Mouse (Mus musculus) cerebellum, adult 18-20 months (tissue): ENCODE data around the gene Itpkc.

Source experiments
- DNase-seq, 2 experiments: peaks; one replicate each; pipeline ENCODE4 v3.0.0; 2021

Itpkc gene

DNA sequence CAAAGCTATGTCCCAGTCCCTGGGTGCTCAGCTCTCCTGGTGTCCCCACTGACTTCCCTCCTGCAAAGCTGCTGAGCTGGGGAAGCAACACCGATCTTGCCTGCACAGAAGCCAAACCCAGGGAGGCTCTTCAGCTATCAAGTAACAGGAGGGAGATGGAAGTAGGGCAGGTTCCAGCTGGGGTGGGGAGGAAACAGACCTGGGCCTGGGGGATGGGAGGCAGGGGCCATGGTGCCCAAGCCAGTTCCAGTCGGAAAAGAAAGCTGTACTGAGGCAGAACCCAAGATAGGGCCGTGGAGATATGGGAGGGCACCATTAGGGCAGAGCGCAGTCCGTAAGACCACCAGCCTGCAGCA lies 65.0 kb downstream of the Itpkc start:
- DNase-seq = peak in 1 of 2 experiments; percentile 21

DNA sequence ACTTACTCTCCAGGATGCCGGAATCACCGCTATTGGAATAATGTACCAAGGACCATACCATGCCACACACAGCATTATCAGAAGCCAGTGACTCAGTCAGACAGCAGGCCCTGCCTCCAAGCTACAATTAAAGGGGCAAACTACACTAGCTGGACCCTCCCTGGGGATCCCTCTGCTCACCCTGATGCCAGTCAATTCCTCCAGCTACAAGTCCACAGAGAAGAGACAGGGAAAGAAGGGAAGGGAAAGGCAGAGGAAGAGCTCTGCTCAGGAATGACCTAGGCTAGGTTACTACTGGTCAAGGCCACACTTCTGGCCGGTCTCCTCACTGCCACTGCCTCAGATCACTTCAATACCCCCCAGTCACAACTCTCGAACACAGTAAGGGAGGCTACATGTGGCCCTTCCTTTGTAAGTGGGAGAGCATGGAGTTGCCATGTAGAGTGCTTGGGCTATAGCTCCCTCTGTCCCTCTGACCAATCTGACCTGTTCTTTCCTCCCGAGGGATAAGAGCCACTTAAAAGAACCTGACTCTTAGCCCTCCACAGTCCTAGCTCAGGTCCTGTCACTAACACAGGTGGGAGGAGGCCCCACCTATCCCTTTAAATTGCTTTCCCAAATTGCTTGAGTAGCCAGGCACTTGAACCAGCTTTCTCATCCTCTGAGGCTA lies 65.5 kb downstream of the Itpkc start:
- peak in 1 of 2 experiments; percentile 11 for DNase-seq

GRCm38 (mm10) chr7:27161744-27162143 lies 66.7 kb downstream of the Itpkc start:
- DNase-seq = peak; percentile 17 to 21

- DNase-seq = no peak
Observed at GRCm38 (mm10) chr7:27160921-27161320, 67.5 kb downstream of the Itpkc start.

DNA sequence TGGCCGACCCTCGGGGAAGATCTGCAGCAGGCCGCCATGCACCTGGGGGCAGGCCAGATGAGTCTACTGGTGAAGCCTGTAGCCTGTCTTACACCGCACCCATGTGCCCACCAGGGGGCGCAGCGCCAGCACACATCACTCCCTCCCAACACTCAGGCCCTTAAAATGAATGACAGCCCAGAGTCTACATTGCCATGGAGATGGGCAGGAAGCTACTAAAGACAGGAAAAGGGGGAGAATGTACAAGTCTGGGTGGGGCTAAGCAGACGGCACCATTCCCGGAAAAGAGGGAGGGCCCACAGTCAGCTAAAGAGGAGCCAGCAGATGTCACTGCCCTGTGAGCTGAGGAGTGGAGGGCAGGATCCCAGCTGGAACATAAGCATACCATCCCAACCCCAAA lies 68.6 kb downstream of the Itpkc start:
- DNase-seq = peak; percentile 81 to 89

DNA sequence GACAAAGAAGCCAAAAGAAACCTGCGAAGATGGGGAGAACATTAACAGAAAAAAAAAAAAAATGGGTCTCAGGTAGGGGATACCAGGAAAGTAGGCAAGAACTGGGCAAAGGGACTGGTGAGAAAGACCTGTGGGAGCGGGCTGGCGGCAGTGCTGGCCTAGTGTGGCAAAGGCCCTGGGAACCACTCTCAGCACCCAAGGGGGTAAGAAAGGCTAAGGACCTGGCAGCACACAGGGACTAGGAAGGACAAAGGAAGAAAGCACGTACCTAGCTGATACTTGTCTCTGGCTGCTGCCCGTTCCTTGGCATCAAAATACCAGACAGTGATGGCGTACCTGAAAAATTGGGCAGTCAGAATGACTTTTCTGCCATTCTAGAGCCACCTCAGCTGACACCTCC lies 69.2 kb downstream of the Itpkc start:
- DNase-seq = peak in 1 of 2 experiments; percentile 12

DNA sequence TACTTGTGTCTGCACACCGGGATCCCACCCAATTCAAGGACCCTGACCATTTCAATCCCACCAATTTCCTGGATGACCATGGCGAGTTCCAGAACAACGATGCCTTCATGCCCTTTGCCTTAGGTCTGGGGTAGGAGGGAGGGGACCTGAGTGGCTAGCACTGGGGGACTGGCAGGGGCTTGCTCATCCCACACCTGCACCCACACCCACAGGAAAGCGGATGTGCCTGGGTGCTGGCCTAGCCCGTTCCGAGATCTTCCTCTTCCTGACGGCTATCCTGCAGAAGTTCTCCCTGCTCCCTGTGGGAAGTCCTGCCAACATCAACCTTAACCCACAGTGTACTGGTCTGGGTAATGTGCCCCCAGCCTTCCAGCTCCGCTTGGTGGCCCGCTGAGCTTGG lies 70.3 kb downstream of the Itpkc start:
- DNase-seq = peak in 1 of 2 experiments; percentile 5
